ENCODE assay signal across 8 mouse cellular contexts in the genomic region with DNA sequence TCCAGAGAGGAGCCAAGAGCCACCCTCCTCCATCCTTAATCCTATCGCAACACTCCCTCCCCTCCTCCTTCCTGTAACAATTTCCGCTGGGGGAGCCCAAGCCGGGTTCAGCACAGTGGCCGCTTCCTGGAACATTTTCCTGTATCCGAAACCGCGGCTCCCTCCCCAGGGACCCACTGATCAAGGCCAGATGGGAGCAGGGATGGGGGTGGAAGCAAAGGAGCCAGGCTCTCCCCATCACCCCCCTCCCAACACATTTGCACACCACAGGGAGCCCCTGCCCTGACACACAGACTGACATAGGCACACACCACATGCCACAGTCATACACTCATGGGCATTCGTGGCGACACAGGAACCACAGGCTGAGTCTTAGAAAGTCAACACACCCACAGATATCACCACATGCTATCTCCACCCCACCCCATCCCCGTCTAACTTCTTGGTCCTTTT. TPM values are rescaled to one million over a fixed set of nuclear protein-coding genes. Genes with fewer than 3 reads are reported as not detected.
DNase-seq lines count a peak whose midpoint lies in the region; ATAC-seq and TF ChIP-seq lines count a peak whose summit lies in the region.

No protein-coding gene starts in this region.

- H3K36me3 ChIP-seq in hindbrain, embryonic 15.5 days: no peaks in the 10 kb centered on the region
- H3K36me3 ChIP-seq in liver, adult 2 months (ENCODE audit: control insufficient read depth, insufficient read depth, low read length): no peaks in the 10 kb centered on the region
- no peaks in the 10 kb centered on the region for H3K36me3 ChIP-seq in midbrain, embryonic 15.5 days (replicated peaks)

- no peak overlapping the region for H3K4me3 ChIP-seq in hindbrain, embryonic 15.5 days
- H3K4me3 ChIP-seq in liver, adult 2 months (ENCODE audit: insufficient read depth, low read depth, low read length): no peak overlapping the region
- H3K4me3 ChIP-seq in midbrain, embryonic 15.5 days: no peak overlapping the region
- no peak overlapping the region for H3K4me3 ChIP-seq in cerebellum, adult 2 months (replicated peaks; ENCODE audit: insufficient read depth, low read depth, low read length)

- no peak for ATAC-seq in hindbrain, embryonic 15.5 days (ENCODE audit: low FRiP score, low read depth)
- no peak for ATAC-seq in midbrain, embryonic 15.5 days (replicated peaks)

- peak overlapping the region; percentile 97 for H3K4me2 ChIP-seq in hindbrain, embryonic 15.5 days
- peak overlapping the region; percentile 98 for H3K4me2 ChIP-seq in midbrain, embryonic 15.5 days

- TF ChIP-seq CTCF in liver, adult 2 months (IDR thresholded peaks at IDR 0.05; ENCODE audit: low read depth, low read length): no peak
- TF ChIP-seq CTCF in cerebellum, adult 2 months (IDR thresholded peaks at IDR 0.05; ENCODE audit: borderline replicate concordance, insufficient read depth, low read depth, low read length): no peak

- no peaks in the 10 kb centered on the region for H3K9me3 ChIP-seq in hindbrain, embryonic 15.5 days
- H3K9me3 ChIP-seq in midbrain, embryonic 15.5 days: no peaks in the 10 kb centered on the region

- WGBS in hindbrain, embryonic 15.5 days: 4% methylated on average over 10 of the region's 10 CpGs
- WGBS in liver, adult 2 months: 38% methylated on average over 10 of the region's 10 CpGs
- WGBS in midbrain, embryonic 15.5 days: 1% methylated on average over 10 of the region's 10 CpGs
- WGBS in cerebellum, adult 2 months: 20% methylated on average over 10 of the region's 10 CpGs

- peaks cover 15% of the 10 kb centered on the region for H3K4me1 ChIP-seq in hindbrain, embryonic 15.5 days (replicated peaks)
- H3K4me1 ChIP-seq in liver, adult 2 months (ENCODE audit: control insufficient read depth, insufficient read depth, low read length): peaks cover 7% of the 10 kb centered on the region; the same call in 1 of the 2 replicates
- H3K4me1 ChIP-seq in midbrain, embryonic 15.5 days: peaks cover 16% of the 10 kb centered on the region
- peaks cover 9% of the 10 kb centered on the region; the same call in 1 of the 2 replicates for H3K4me1 ChIP-seq in cerebellum, adult 2 months (ENCODE audit: control insufficient read depth, insufficient read depth, low read length)

- H3K27ac ChIP-seq in hindbrain, embryonic 15.5 days (replicated peaks): no peak overlapping the region
- peak overlapping the region; percentile 45 for H3K27ac ChIP-seq in liver, adult 2 months (replicated peaks; ENCODE audit: insufficient read depth, low read depth, low read length)
- H3K27ac ChIP-seq in midbrain, embryonic 15.5 days: no peak overlapping the region
- H3K27ac ChIP-seq in cerebellum, adult 2 months (ENCODE audit: insufficient read depth, low read length): no peak overlapping the region

- TF ChIP-seq POLR2A in liver, adult 2 months (IDR thresholded peaks at IDR 0.05; ENCODE audit: extremely low read depth, insufficient read depth, low read length): no peak
- no peak for TF ChIP-seq POLR2A in cerebellum, adult 2 months (IDR thresholded peaks at IDR 0.05; ENCODE audit: borderline replicate concordance, insufficient read depth, low read length)

- H3K27me3 ChIP-seq in hindbrain, embryonic 15.5 days: no peaks in the 10 kb centered on the region
- H3K27me3 ChIP-seq in liver, adult 2 months (ENCODE audit: control insufficient read depth, insufficient read depth, low read length): no peaks in the 10 kb centered on the region
- peaks cover 7% of the 10 kb centered on the region; the same call in 1 of the 2 replicates for H3K27me3 ChIP-seq in midbrain, embryonic 15.5 days (replicated peaks)
- H3K27me3 ChIP-seq in cerebellum, adult 2 months (ENCODE audit: control insufficient read depth, insufficient read depth, low read length): no peaks in the 10 kb centered on the region

- peak; percentile 67 for DNase-seq in CD4-positive helper T cell, adult 2 months (ENCODE audit: low read depth, low spot score)
- peak; percentile 71 for DNase-seq in adrenal gland, adult 2 months
- DNase-seq in gastrocnemius, postnatal 10 days: peak; percentile 63
- peak; percentile 15 for DNase-seq in liver, adult 2 months (ENCODE audit: extremely low read depth, low read depth, low spot score)
- DNase-seq in retina, embryonic 14.5 days (ENCODE audit: low spot score): no peak
- no peak for DNase-seq in cerebellum, adult 2 months

- no peak overlapping the region for H3K9ac ChIP-seq in hindbrain, embryonic 15.5 days
- H3K9ac ChIP-seq in liver, adult 2 months (ENCODE audit: low read depth, low read length): no peak overlapping the region
- no peak overlapping the region; the same call in 1 of the 2 replicates for H3K9ac ChIP-seq in midbrain, embryonic 15.5 days

- H3K79me2 ChIP-seq in liver, adult 2 months (ENCODE audit: control insufficient read depth, insufficient read depth, low read length): no peaks in the 10 kb centered on the region

RNA-seq across cellular contexts. Expression of a gene that starts 10.9 kb away (rescaled TPM):
- under 1 TPM; 0.09 to 0.14 TPM for total RNA-seq in adrenal gland, adult 2 months (2021)
- 0.50 and 0.55 TPM in 2 replicates for polyA plus RNA-seq in adrenal gland, adult 2 months (2012; rRNA removed)
- total RNA-seq in gastrocnemius, postnatal 10 days (2021): 1 to 10 TPM in 1 of 2 experiments, under 1 TPM in 1; 0.14 to 7.4 TPM
- 0.57 and 0.71 TPM in 2 replicates for polyA plus RNA-seq in hindbrain, embryonic 15.5 days (2015; fragmentation: Nextera tagmentation; extraction: Ambion mirVana)
- total RNA-seq in liver, adult 2 months (2014; rRNA removed): not detected in 2 replicates
- not detected in 2 replicates for polyA plus RNA-seq in liver, adult 2 months (2012; rRNA removed)
- polyA plus RNA-seq in midbrain, embryonic 15.5 days (2015; fragmentation: Nextera tagmentation; extraction: Ambion mirVana): 0.09 and 0.26 TPM in 2 replicates
- polyA plus RNA-seq in cerebellum, adult 2 months (2012; rRNA removed): 1.4 TPM in 2 replicates

RNA-seq across cellular contexts. Expression of a gene that starts 27.3 kb away (rescaled TPM):
- total RNA-seq in adrenal gland, adult 2 months (2021): 10 to 100 TPM; 16.8 to 18.1 TPM
- polyA plus RNA-seq in adrenal gland, adult 2 months (2012; rRNA removed): 44.9 and 46.6 TPM in 2 replicates
- 10 to 100 TPM in 1 of 2 experiments, 1 to 10 TPM in 1; 7.8 to 11.1 TPM for total RNA-seq in gastrocnemius, postnatal 10 days (2021)
- polyA plus RNA-seq in hindbrain, embryonic 15.5 days (2015; fragmentation: Nextera tagmentation; extraction: Ambion mirVana): 36.8 and 37.9 TPM in 2 replicates
- 4.0 and 8.3 TPM in 2 replicates for total RNA-seq in liver, adult 2 months (2014; rRNA removed)
- 18.9 and 24.0 TPM in 2 replicates for polyA plus RNA-seq in liver, adult 2 months (2012; rRNA removed)
- 37.4 and 37.9 TPM in 2 replicates for polyA plus RNA-seq in midbrain, embryonic 15.5 days (2015; fragmentation: Nextera tagmentation; extraction: Ambion mirVana)
- polyA plus RNA-seq in cerebellum, adult 2 months (2012; rRNA removed): 29.7 and 33.1 TPM in 2 replicates

RNA-seq across cellular contexts. Expression of a gene that starts 28.1 kb away (rescaled TPM):
- 10 to 100 TPM; 71.7 to 72.1 TPM for total RNA-seq in adrenal gland, adult 2 months (2021)
- 8.5 and 11.1 TPM in 2 replicates for polyA plus RNA-seq in adrenal gland, adult 2 months (2012; rRNA removed)
- total RNA-seq in gastrocnemius, postnatal 10 days (2021): 10 to 100 TPM; 32.9 to 43.2 TPM
- polyA plus RNA-seq in hindbrain, embryonic 15.5 days (2015; fragmentation: Nextera tagmentation; extraction: Ambion mirVana): 3.4 and 4.0 TPM in 2 replicates
- total RNA-seq in liver, adult 2 months (2014; rRNA removed): 16.7 and 18.2 TPM in 2 replicates
- 7.3 and 7.6 TPM in 2 replicates for polyA plus RNA-seq in liver, adult 2 months (2012; rRNA removed)
- polyA plus RNA-seq in midbrain, embryonic 15.5 days (2015; fragmentation: Nextera tagmentation; extraction: Ambion mirVana): 3.4 and 4.1 TPM in 2 replicates
- 12.6 and 14.1 TPM in 2 replicates for polyA plus RNA-seq in cerebellum, adult 2 months (2012; rRNA removed)

RNA-seq across cellular contexts. Expression of a gene that starts 46.3 kb away (rescaled TPM):
- total RNA-seq in adrenal gland, adult 2 months (2021): 10 to 100 TPM; 54.1 to 60.3 TPM
- 73.3 and 77.5 TPM in 2 replicates for polyA plus RNA-seq in adrenal gland, adult 2 months (2012; rRNA removed)
- total RNA-seq in gastrocnemius, postnatal 10 days (2021): 10 to 100 TPM; 18.7 to 20.8 TPM
- 92.6 and 94.2 TPM in 2 replicates for polyA plus RNA-seq in hindbrain, embryonic 15.5 days (2015; fragmentation: Nextera tagmentation; extraction: Ambion mirVana)
- total RNA-seq in liver, adult 2 months (2014; rRNA removed): 25.5 and 27.6 TPM in 2 replicates
- 32.0 and 32.3 TPM in 2 replicates for polyA plus RNA-seq in liver, adult 2 months (2012; rRNA removed)
- polyA plus RNA-seq in midbrain, embryonic 15.5 days (2015; fragmentation: Nextera tagmentation; extraction: Ambion mirVana): 91.8 and 103 TPM in 2 replicates
- 106 and 110 TPM in 2 replicates for polyA plus RNA-seq in cerebellum, adult 2 months (2012; rRNA removed)

RNA-seq across cellular contexts. Expression of a gene that starts 51.9 kb away (rescaled TPM):
- total RNA-seq in adrenal gland, adult 2 months (2021): 100 to 1,000 TPM; 416 to 441 TPM
- polyA plus RNA-seq in adrenal gland, adult 2 months (2012; rRNA removed): 19.1 and 19.8 TPM in 2 replicates
- 100 to 1,000 TPM; 278 to 289 TPM for total RNA-seq in gastrocnemius, postnatal 10 days (2021)
- polyA plus RNA-seq in hindbrain, embryonic 15.5 days (2015; fragmentation: Nextera tagmentation; extraction: Ambion mirVana): 460 and 473 TPM in 2 replicates
- 137 and 195 TPM in 2 replicates for total RNA-seq in liver, adult 2 months (2014; rRNA removed)
- 44.6 and 45.2 TPM in 2 replicates for polyA plus RNA-seq in liver, adult 2 months (2012; rRNA removed)
- 450 and 466 TPM in 2 replicates for polyA plus RNA-seq in midbrain, embryonic 15.5 days (2015; fragmentation: Nextera tagmentation; extraction: Ambion mirVana)
- 318 and 360 TPM in 2 replicates for polyA plus RNA-seq in cerebellum, adult 2 months (2012; rRNA removed)

Comparison
In these comparisons a context has a peak if more than half of its experiments do, and no peak if none do; other contexts are left out.
1. DNase-seq: peak in CD4-positive helper T cell, adult 2 months (single experiment), adrenal gland, adult 2 months (single experiment), gastrocnemius, postnatal 10 days (single experiment) and liver, adult 2 months (single experiment); none in retina, embryonic 14.5 days (single experiment) and cerebellum, adult 2 months (0 of 2).